Mouse (Mus musculus): ENCODE measurements at regions not wholly inside any gene's neighbourhood (a gene's known extent, or its start where the extent isn't known, plus 50 kb on each side); places are given as distances from the start of the nearest gene placed in this dataset.
A peak's percentile ranks its signal among the peaks of the same experiment; 100 is the strongest.

DNA sequence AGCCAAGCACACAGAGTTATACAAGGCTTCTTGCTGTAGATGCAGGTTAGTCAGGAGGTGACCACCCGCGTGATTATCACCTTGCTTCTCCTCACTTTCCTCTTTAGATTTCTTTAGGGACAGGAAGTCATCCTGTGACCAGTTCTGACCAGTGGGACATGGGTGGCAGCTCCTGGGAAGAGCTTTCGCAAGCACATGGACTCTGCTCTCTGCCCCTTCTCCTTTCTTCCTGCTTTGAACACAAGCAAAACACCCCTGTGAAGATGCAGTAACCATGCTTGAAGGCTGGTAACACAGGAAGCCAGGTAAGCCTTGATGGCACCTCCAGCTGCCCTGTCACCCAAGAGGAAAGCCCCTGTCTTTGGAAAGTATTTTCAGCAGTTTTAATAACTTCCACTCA is 64.7 kb upstream of the Zfp366 start:
- Histone ChIP-seq H3K79me2 (replicated peaks; ENCODE audit: control insufficient read depth, extremely low read depth, insufficient read depth, poor library complexity, severe bottlenecking) (no peaks in the 10 kb centered on the region), H3K27ac (ENCODE audit: insufficient read depth, low read depth) (no peak overlapping the region), H3K9ac (ENCODE audit: insufficient read depth, low read depth) (no peak overlapping the region), H3K4me1 (ENCODE audit: control insufficient read depth in 1 of 2, insufficient read depth in 2 of 2) (peaks cover 8 to 27% of the 10 kb centered on the region in 2 experiments), H3K27me3 (replicated peaks) (no peaks in the 10 kb centered on the region), H3K36me3 (replicated peaks in 1 of 2; ENCODE audit: control insufficient read depth in 1 of 2, insufficient read depth in 1 of 2, low read length in 1 of 2) (no peaks in the 10 kb centered on the region), H3K9me3 (replicated peaks; ENCODE audit: low read length) (no peaks in the 10 kb centered on the region), H3K4me3 (replicated peaks in 1 of 3; ENCODE audit: low read depth in 2 of 3, low read length in 2 of 3, poor library complexity in 1 of 3) (no peak overlapping the region), H3K4me2 (ENCODE audit: insufficient read depth, low read depth, poor library complexity, severe bottlenecking) (no peak overlapping the region)
- DNase-seq (ENCODE audit: extremely low read depth): no peak
- dilution Hi-C loops (cut with MboI; ENCODE audit: extremely low pct_ligation_motif_present, extremely low pct_unique_long_range_greater_than_20kb, low sequenced_read_pairs): no loop called here
- TF ChIP-seq ZC3H11A (IDR thresholded peaks at IDR 0.05; ENCODE audit: low read depth, low read length) (no peak), GABPA (IDR thresholded peaks at IDR 0.05; ENCODE audit: insufficient replicate concordance, low read depth, low read length) (no peak), RAD21 (IDR thresholded peaks at IDR 0.05; ENCODE audit: low read depth, low read length) (no peak), EP300 (IDR thresholded peaks at IDR 0.05; ENCODE audit: low read length) (no peak), NRF1 (IDR thresholded peaks at IDR 0.05; ENCODE audit: low read depth, low read length) (no peak), SIN3A (IDR thresholded peaks at IDR 0.05; ENCODE audit: low read length) (no peak), POLR2AphosphoS2 (IDR thresholded peaks at IDR 0.05; ENCODE audit: low read depth, low read length) (no peak), SMC3 (IDR thresholded peaks at IDR 0.05; ENCODE audit: low read depth, low read length) (no peak), MXI1 (IDR thresholded peaks at IDR 0.05; ENCODE audit: low read depth, low read length) (no peak)
- in situ Hi-C loops (cut with MboI; ENCODE audit: low pct_ligation_motif_present, low pct_unique_long_range_greater_than_20kb, low sequenced_read_pairs): no loop called here

DNA sequence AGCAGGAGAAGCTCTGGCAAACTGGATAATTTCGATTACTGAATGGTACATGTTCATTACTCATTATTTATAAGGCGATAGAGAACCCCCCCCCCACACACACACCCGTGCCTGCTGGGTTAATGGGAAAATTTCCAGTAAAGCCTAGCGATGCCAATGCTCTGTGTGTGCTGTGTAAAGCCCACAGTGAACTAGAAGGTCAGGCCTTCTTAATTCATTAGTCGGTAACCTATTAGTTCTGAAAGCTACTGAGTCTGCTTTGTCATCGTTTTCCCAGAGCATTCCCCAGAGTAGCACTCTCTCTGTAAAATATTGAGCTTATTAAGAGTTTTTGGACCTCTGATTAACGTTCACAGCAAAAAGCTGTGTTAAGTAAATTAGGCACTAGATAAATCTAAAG is 65.7 kb upstream of the Zfp366 start:
- Histone ChIP-seq H3K27me3 (replicated peaks) (no peaks in the 10 kb centered on the region), H3K9me3 (replicated peaks; ENCODE audit: low read length) (no peaks in the 10 kb centered on the region), H3K79me2 (replicated peaks; ENCODE audit: control insufficient read depth, extremely low read depth, insufficient read depth, poor library complexity, severe bottlenecking) (no peaks in the 10 kb centered on the region), H3K27ac (ENCODE audit: insufficient read depth, low read depth) (no peak overlapping the region), H3K4me1 (ENCODE audit: control insufficient read depth in 1 of 2, insufficient read depth in 2 of 2) (peaks cover 8 to 27% of the 10 kb centered on the region in 2 experiments), H3K4me3 (replicated peaks in 1 of 3; ENCODE audit: low read depth in 2 of 3, low read length in 2 of 3, poor library complexity in 1 of 3) (no peak overlapping the region), H3K9ac (ENCODE audit: insufficient read depth, low read depth) (no peak overlapping the region), H3K4me2 (ENCODE audit: insufficient read depth, low read depth, poor library complexity, severe bottlenecking) (no peak overlapping the region), H3K36me3 (replicated peaks in 1 of 2; ENCODE audit: control insufficient read depth in 1 of 2, insufficient read depth in 1 of 2, low read length in 1 of 2) (no peaks in the 10 kb centered on the region)
- no peak for TF ChIP-seq SMC3 (IDR thresholded peaks at IDR 0.05; ENCODE audit: low read depth, low read length)
- no peak for TF ChIP-seq ZMIZ1 (IDR thresholded peaks at IDR 0.05; ENCODE audit: low read depth, low read length)
- no peak for TF ChIP-seq HCFC1 (IDR thresholded peaks at IDR 0.05; ENCODE audit: low read depth, low read length)
- TF ChIP-seq JUN (IDR thresholded peaks at IDR 0.05; ENCODE audit: insufficient read depth, low read depth, low read length): no peak
- in situ Hi-C loops (cut with MboI; ENCODE audit: low pct_ligation_motif_present, low pct_unique_long_range_greater_than_20kb, low sequenced_read_pairs) (no loop called here), dilution Hi-C loops (cut with MboI; ENCODE audit: extremely low pct_ligation_motif_present, extremely low pct_unique_long_range_greater_than_20kb, low sequenced_read_pairs) (no loop called here)
- no peak for DNase-seq (ENCODE audit: extremely low read depth)

DNA sequence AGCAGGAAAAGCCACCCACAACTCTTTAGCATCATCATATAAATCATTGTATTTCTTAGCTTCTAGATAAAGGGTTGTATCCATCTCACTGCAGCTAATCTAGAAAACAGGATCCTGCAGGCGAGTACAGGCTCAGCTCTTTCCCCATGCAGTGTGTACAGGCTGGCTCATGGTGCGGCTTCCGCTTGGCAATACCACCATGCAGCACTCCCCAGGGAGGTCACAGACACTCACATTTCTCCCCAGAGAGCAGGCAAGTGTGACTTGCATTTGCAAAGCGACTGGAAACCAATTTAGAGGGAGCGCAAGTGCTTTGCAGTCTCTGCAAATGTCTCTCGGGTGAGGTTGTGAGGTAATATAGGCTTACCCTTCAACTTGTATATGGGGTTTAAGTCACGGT is 69.1 kb upstream of the Zfp366 start:
- peaks cover 8 to 22% of the 10 kb centered on the region in 2 experiments for H3K4me1 ChIP-seq (ENCODE audit: control insufficient read depth in 1 of 2, insufficient read depth in 2 of 2)
- no peaks in the 10 kb centered on the region for H3K27me3 ChIP-seq (replicated peaks)
- H3K9ac ChIP-seq (ENCODE audit: insufficient read depth, low read depth): no peak overlapping the region
- no peaks in the 10 kb centered on the region for H3K36me3 ChIP-seq (replicated peaks in 1 of 2; ENCODE audit: control insufficient read depth in 1 of 2, insufficient read depth in 1 of 2, low read length in 1 of 2)
- TF ChIP-seq MYC (IDR thresholded peaks at IDR 0.05; ENCODE audit: low read depth, low read length) (0 out of 2 replicates have a peak, but pooled peaks have one; percentile 19), BHLHE40 (IDR thresholded peaks at IDR 0.05; ENCODE audit: low read depth, low read length) (peak; percentile 85), MAFK (IDR thresholded peaks at IDR 0.05; ENCODE audit: insufficient replicate concordance, low read length) (no peak), ETS1 (conservative IDR thresholded peaks at IDR 0.05; ENCODE audit: low read depth, low read length) (peak; percentile 29; the same call in 1 of the 2 replicates), KAT2A (IDR thresholded peaks at IDR 0.05; ENCODE audit: insufficient replicate concordance, low read length) (0 out of 2 replicates have a peak, but pooled peaks have one; percentile 38), EP300 (IDR thresholded peaks at IDR 0.05; ENCODE audit: low read length) (peak; percentile 60; the same call in 1 of the 2 replicates), ELF1 (IDR thresholded peaks at IDR 0.05; ENCODE audit: low read depth, low read length) (no peak)
- dilution Hi-C loops (cut with MboI; ENCODE audit: extremely low pct_ligation_motif_present, extremely low pct_unique_long_range_greater_than_20kb, low sequenced_read_pairs) (no loop called here), in situ Hi-C loops (cut with MboI; ENCODE audit: low pct_ligation_motif_present, low pct_unique_long_range_greater_than_20kb, low sequenced_read_pairs) (no loop called here)
- no peak overlapping the region for H3K4me3 ChIP-seq (replicated peaks in 1 of 3; ENCODE audit: low read depth in 2 of 3, low read length in 2 of 3, poor library complexity in 1 of 3)
- no peaks in the 10 kb centered on the region for H3K9me3 ChIP-seq (replicated peaks; ENCODE audit: low read length)
- no peak overlapping the region for H3K4me2 ChIP-seq (ENCODE audit: insufficient read depth, low read depth, poor library complexity, severe bottlenecking)
- no peaks in the 10 kb centered on the region for H3K79me2 ChIP-seq (replicated peaks; ENCODE audit: control insufficient read depth, extremely low read depth, insufficient read depth, poor library complexity, severe bottlenecking)
- DNase-seq (ENCODE audit: extremely low read depth): peak; percentile 83
- H3K27ac ChIP-seq (ENCODE audit: insufficient read depth, low read depth): no peak overlapping the region
